Mouse (Mus musculus): ENCODE data around the gene Arhgef16.
A peak's percentile ranks its signal among the peaks of the same experiment; 100 is the strongest.

Arhgef16 gene

GRCm38 (mm10) chr4:154294262-154294731 lies 7.2 kb downstream of the Arhgef16 start:
- no peak for DNase-seq (ENCODE audit: inconsistent age in 2 of 2, low spot score in 1 of 2)

- DNase-seq (ENCODE audit: inconsistent age in 2 of 2, low spot score in 1 of 2): no peak
Measured at GRCm38 (mm10) chr4:154293735-154294201, 7.7 kb downstream of the Arhgef16 start.

- no peak for DNase-seq (ENCODE audit: inconsistent age in 2 of 2, low spot score in 1 of 2)
Measured at GRCm38 (mm10) chr4:154283671-154284070, 17.8 kb downstream of the Arhgef16 start.

- no peak for DNase-seq (ENCODE audit: inconsistent age in 2 of 2, low spot score in 1 of 2)
Measured at GRCm38 (mm10) chr4:154279481-154279880, 22.0 kb downstream of the Arhgef16 start.

- peak in 1 of 2 experiments; percentile 71 for DNase-seq (ENCODE audit: inconsistent age in 2 of 2, low spot score in 1 of 2)
Measured at GRCm38 (mm10) chr4:154273000-154273399, 28.5 kb downstream of the Arhgef16 start.

- no peak for DNase-seq (ENCODE audit: inconsistent age in 2 of 2, low spot score in 1 of 2)
Measured at GRCm38 (mm10) chr4:154269520-154269919, 32.0 kb downstream of the Arhgef16 start.

- no peak for DNase-seq (ENCODE audit: inconsistent age in 2 of 2, low spot score in 1 of 2)
Measured at GRCm38 (mm10) chr4:154267511-154267910, 34.0 kb downstream of the Arhgef16 start.

GRCm38 (mm10) chr4:154262071-154262470 lies 39.4 kb downstream of the Arhgef16 start:
- no peak for DNase-seq (ENCODE audit: inconsistent age in 2 of 2, low spot score in 1 of 2)

GRCm38 (mm10) chr4:154260755-154261154 lies 40.7 kb downstream of the Arhgef16 start:
- DNase-seq (ENCODE audit: inconsistent age in 2 of 2, low spot score in 1 of 2): no peak

GRCm38 (mm10) chr4:154252537-154253255 lies 48.8 kb downstream of the Arhgef16 start:
- no peak for DNase-seq (ENCODE audit: inconsistent age in 2 of 2, low spot score in 1 of 2)

GRCm38 (mm10) chr4:154249316-154249715 lies 52.2 kb downstream of the Arhgef16 start:
- DNase-seq (ENCODE audit: inconsistent age in 2 of 2, low spot score in 1 of 2): no peak

GRCm38 (mm10) chr4:154248092-154248805 lies 53.2 kb downstream of the Arhgef16 start:
- no peak for DNase-seq (ENCODE audit: inconsistent age in 2 of 2, low spot score in 1 of 2)

- no peak for DNase-seq (ENCODE audit: inconsistent age in 2 of 2, low spot score in 1 of 2)
Measured at GRCm38 (mm10) chr4:154247207-154248091, 54.0 kb downstream of the Arhgef16 start.

GRCm38 (mm10) chr4:154246115-154247040 lies 55.1 kb downstream of the Arhgef16 start:
- DNase-seq (ENCODE audit: inconsistent age in 2 of 2, low spot score in 1 of 2): peak; percentile 64 to 88

GRCm38 (mm10) chr4:154245342-154245741 lies 56.1 kb downstream of the Arhgef16 start:
- peak; percentile 8 to 45 for DNase-seq (ENCODE audit: inconsistent age in 2 of 2, low spot score in 1 of 2)

- no peak for DNase-seq (ENCODE audit: inconsistent age in 2 of 2, low spot score in 1 of 2)
Measured at GRCm38 (mm10) chr4:154240608-154241007, 60.9 kb downstream of the Arhgef16 start.

- DNase-seq (ENCODE audit: inconsistent age in 2 of 2, low spot score in 1 of 2): no peak
Measured at GRCm38 (mm10) chr4:154239199-154239598, 62.3 kb downstream of the Arhgef16 start.

- DNase-seq (ENCODE audit: inconsistent age in 2 of 2, low spot score in 1 of 2): no peak
Measured at GRCm38 (mm10) chr4:154237306-154237705, 64.2 kb downstream of the Arhgef16 start.

GRCm38 (mm10) chr4:154236893-154237292 lies 64.6 kb downstream of the Arhgef16 start:
- DNase-seq (ENCODE audit: inconsistent age in 2 of 2, low spot score in 1 of 2): no peak

GRCm38 (mm10) chr4:154236001-154236400 lies 65.5 kb downstream of the Arhgef16 start:
- DNase-seq (ENCODE audit: inconsistent age in 2 of 2, low spot score in 1 of 2): no peak

All from adrenal gland, adult (tissue).